Mouse (Mus musculus) thymus, adult 2 months (tissue): ENCODE measurements around the gene Inafm2.

Experiments used
- CTCF ChIP-seq: fragments of 200-500 bp; IDR thresholded peaks from 2 replicates; pipeline ENCODE4 v1.5.1; 2012; ENCODE audit warnings: mild to moderate bottlenecking, control low read depth, low read length, moderate library complexity, borderline replicate concordance; ENCODE audit not compliant: control insufficient read depth, poor library complexity, insufficient read depth; ENCODE audit errors: extremely low read depth
- POLR2A ChIP-seq: fragments of 200-500 bp; IDR thresholded peaks from 2 replicates; pipeline ENCODE4 v1.6.1; 2012; ENCODE audit warnings: mild to moderate bottlenecking, low read length, control low read depth, moderate library complexity; ENCODE audit not compliant: control insufficient read depth, poor library complexity, insufficient read depth; ENCODE audit errors: extremely low read depth

DNA sequence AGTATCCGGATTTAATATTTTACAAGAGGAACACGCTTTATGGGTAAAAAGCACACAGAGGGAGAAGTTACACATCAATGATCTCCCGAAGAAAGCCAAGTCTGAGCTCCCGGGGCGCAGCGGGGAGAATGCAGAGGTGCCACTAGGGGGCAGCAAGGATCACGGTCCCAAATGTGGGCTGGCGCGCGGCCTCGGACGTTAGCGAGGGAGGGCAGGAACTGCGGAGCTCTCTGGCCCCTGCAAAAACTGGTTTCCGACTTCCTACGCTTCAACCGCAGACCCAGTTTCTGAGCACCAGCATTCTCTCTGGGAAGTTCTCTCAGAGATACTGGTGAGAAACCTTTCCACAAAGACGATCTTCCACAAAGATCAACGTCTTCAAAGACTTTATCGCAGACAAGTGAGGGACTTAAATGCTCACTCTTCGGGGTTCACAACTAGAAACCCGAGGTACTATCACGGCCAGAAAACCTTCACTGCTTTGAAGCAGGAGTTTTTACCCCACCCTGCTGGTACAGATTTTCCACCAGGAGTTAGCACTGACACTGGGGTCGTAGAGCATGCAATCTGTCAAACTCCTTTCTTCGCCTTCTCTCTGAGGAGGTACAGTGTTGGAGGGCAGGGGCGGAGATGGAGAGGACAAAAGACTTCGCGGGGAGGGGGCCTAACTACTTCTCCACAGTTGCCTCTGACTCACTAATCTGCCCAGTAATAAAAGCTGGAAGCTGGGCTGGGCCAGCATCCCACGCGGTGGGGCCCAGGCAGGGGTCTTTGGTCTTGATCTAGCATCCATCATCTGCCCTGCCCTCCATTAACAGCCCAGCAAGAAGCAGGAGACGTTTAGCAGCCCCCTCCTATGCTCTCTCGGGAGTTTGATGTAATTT is 45.1 kb upstream of the Inafm2 start:
- TF ChIP-seq POLR2A (no peak), CTCF (peak; percentile 88)
